Mouse (Mus musculus): Measurements from ENCODE around the gene Arf5.

DNA sequence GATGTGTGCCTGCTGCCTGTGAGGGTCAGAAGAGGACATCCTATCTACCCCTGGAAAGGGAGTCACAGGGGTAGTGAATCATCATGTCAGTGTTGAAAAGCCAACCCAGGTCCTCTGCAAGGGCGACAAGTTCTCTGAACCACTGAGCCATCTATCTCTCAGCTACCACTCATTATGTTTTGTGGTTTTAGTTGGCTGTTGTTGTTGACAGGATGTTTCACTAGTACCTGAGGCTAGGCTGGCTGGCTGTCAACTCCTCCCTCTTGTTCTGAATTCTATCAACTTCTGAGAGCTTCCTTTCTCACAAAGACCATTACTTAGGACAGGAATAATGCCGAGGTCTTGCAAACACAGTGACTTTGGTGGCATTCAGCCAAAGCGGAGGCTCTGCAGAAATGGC, 38.2 kb upstream of the Arf5 start:
- TF ChIP-seq POLR2A (IDR thresholded peaks at IDR 0.05; ENCODE audit: low read depth, low read length), result no peak
- no peak for TF ChIP-seq CTCF (IDR thresholded peaks at IDR 0.05; ENCODE audit: borderline replicate concordance, insufficient read depth, low read length)
